Mouse (Mus musculus) testis, adult 2 months (tissue): Measurements from ENCODE around the gene Chst5. TPM values are rescaled to one million over a fixed set of nuclear protein-coding genes. Genes with fewer than 3 reads are reported as not detected.

Experiments used
- H3K27ac ChIP-seq: fragments of 200-500 bp; 2 replicates; pipeline ENCODE4 v1.5.1; 2012; ENCODE audit warnings: low read depth, low read length; ENCODE audit not compliant: control insufficient read depth, insufficient read depth
- H3K27me3 ChIP-seq: fragments of 200-500 bp; 2 replicates; pipeline ENCODE4 v1.6.1; 2012; ENCODE audit warnings: mild to moderate bottlenecking, low read length, moderate library complexity; ENCODE audit not compliant: control insufficient read depth, insufficient read depth
- H3K36me3 ChIP-seq: fragments of 200-500 bp; 2 replicates; pipeline ENCODE4 v1.6.1; 2012; ENCODE audit warnings: mild to moderate bottlenecking, low read length; ENCODE audit not compliant: control insufficient read depth, insufficient read depth
- H3K4me1 ChIP-seq: fragments of 200-500 bp; 2 replicates; pipeline ENCODE4 v1.6.1; 2012; ENCODE audit warnings: low read length; ENCODE audit not compliant: control insufficient read depth, insufficient read depth
- H3K4me3 ChIP-seq: fragments of 200-500 bp; 2 replicates; pipeline ENCODE4 v1.5.1; 2012; ENCODE audit warnings: low read depth, mild to moderate bottlenecking, low read length, moderate library complexity, mixed read lengths; ENCODE audit not compliant: control insufficient read depth
- CTCF ChIP-seq: fragments of 200-500 bp; IDR thresholded peaks from 2 replicates; pipeline ENCODE4 v1.5.1; 2012; ENCODE audit warnings: low read depth, mild to moderate bottlenecking, inconsistent platforms, low read length, moderate library complexity; ENCODE audit not compliant: control insufficient read depth, insufficient read depth, insufficient replicate concordance
- POLR2A ChIP-seq: fragments of 200-500 bp; IDR thresholded peaks from 2 replicates; pipeline ENCODE4 v1.6.1; 2012; ENCODE audit warnings: low read depth, mild to moderate bottlenecking, inconsistent platforms, low read length, moderate library complexity; ENCODE audit not compliant: control insufficient read depth
- polyA plus RNA-seq: library from polyadenylated mRNA; depleted of rRNA; stranded (reverse); fragments of >200 nt; gene quantifications from 2 replicates; pipeline ENCODE4 v1.2.3, GENCODE M21; 2012

Chst5 gene
- polyA plus RNA-seq, 1 experiment = 0.69 TPM

DNA sequence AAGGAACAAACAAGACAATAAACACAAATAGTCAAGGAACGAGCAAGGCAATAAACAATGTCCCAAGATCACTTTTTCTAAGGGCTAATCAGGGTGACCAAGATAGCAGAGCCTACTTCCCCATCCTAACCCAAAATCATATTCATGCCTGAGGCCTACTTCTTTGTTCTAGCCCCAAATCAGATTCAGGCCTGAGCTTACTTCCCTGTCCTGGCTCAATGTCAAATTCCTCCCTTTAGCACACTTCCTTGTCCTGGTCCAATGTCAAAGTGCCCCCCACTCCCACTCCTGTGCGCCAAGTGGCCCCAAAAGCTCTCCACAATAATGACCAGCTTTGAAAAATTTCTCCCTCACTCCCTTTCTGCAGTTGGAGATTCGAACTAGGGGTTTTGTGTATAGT, 26.9 kb upstream of the Chst5 start:
- Histone ChIP-seq H3K27me3 (no peaks in the 10 kb centered on the region), H3K4me1 (peaks cover 23% of the 10 kb centered on the region), H3K27ac (no peak overlapping the region), H3K4me3 (no peak overlapping the region), H3K36me3 (no peaks in the 10 kb centered on the region)
- TF ChIP-seq CTCF (no peak), POLR2A (no peak)

DNA sequence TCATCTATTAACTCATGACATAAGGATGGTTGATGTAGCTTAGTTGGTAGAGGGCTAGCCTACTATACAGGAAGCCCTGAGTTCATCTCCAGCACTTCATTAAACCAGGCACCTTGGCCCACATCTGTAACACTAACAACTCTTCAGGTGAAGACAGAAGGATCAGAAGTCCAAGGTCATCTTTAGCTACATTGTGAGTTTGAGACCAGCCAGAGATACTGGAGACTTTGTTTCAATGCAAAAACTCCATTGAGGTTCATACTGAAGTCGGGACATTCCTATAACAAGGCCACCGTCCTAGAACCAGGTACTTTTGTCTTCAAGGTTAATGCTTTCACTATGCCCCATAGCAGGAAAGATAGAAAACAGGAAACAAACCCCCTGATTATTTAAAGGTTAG, 24.0 kb upstream of the Chst5 start:
- no peak for TF ChIP-seq CTCF
- no peak for TF ChIP-seq POLR2A
- Histone ChIP-seq H3K27ac (no peak overlapping the region), H3K4me3 (no peak overlapping the region), H3K36me3 (no peaks in the 10 kb centered on the region; the same call in 1 of the 2 replicates), H3K4me1 (peaks cover 14% of the 10 kb centered on the region), H3K27me3 (no peaks in the 10 kb centered on the region)

DNA sequence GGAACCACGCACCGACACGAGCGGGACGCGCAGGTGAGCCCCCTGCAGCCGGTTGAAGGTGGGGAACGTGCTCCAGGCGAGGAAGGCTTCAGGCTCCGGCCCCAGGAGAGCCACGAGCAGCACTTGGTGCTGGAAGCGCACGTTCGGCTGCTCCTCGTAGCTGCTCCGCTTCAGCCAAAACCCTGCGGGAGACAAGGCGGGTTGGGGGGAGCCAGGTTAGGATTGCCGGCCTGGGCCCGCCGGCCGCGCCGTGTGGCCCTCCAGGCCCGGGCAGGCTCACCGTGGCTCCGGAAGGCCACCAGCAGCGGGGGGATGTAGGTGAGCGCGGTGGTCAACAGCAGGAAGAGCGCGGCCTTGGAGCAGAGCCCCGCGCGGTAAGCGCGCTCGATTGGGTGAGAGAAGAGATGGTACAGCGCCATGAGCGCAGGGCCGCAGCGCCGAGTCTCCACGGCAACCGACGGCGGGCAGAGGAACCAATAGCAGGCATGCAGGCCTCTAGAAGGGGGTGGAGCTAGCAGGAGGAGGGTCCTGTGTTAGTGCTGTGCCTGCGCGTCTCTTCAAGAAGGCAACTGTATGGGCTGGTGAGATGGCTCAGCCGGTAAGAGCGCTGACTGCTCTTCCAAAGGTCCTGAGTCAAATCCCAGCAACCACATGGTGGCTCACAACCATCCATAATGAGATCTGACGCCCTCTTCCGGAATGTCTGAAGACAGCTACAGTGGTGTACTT, 23.3 kb upstream of the Chst5 start, which contains the start of gene Tmem231:
Gene Tmem231, minus strand, starts transcription at position 534 of the 729 bp plus-strand sequence.
- Histone ChIP-seq H3K4me1 (peaks cover 14% of the 10 kb centered on the region), H3K36me3 (no peaks in the 10 kb centered on the region; the same call in 1 of the 2 replicates), H3K27me3 (no peaks in the 10 kb centered on the region), H3K4me3 (peak within 1 kb of the TSS; percentile 95), H3K27ac (peak within 1 kb of the TSS; percentile 79)
- TF ChIP-seq POLR2A (peak; percentile 90), CTCF (no peak)

DNA sequence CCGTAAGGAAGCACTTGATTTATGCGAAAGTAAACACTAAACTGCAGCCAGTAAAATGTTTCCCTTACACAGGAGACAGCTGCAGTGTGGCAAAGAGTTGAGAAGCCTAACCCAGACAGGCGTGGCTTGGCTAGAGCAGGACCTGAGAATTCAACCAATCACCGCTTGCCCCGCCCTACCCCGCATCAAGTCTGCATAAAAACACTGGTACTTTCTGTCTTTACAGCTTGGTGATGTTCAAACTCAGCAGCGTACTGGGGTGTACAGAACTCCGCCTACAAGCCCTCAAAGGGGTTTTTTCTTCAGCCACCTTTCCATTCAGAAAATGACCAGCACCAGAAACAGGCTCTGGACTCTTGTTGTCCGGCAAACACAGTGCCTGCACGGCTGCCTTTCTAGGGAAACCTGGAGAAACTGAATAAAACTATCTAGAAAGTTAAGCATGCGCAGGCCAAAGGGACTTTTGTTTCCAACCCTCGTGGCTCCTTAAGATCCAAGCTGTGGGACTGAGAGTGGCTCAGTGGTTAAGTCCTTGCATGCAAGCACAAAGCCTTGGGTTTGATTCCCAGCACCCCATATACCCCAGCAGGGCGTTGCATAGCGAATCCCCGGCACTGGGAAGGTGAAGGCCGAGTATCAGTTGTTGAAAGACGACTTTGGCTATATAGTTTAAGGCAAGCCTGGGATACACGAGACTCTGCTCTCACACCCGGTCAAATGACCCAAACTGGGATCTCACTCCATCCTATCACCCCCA, 22.5 kb upstream of the Chst5 start:
- Histone ChIP-seq H3K36me3 (no peaks in the 10 kb centered on the region; the same call in 1 of the 2 replicates), H3K27ac (peak overlapping the region; percentile 79), H3K4me3 (peak overlapping the region; percentile 95), H3K27me3 (no peaks in the 10 kb centered on the region), H3K4me1 (peaks cover 14% of the 10 kb centered on the region)
- TF ChIP-seq CTCF (no peak), POLR2A (no peak)

DNA sequence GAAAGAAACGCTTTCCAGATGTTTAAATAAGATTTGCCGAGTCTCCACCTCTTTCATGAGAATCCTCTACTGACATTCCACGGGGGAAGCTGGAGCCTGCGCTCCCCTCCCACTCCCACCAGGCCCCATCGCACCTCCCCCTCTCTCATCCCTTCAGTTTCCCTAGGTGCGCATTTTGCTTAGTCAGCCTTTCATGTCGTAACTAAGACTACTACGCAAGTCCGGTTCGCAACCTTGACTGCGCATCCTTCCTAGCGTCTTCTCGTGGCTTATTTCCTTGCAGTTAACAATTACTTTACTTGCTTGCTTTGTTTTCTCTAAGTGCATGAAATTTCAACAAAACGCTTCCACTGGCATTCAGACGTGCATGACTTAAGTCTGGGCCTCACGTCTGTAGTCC, 21.5 kb upstream of the Chst5 start:
- H3K27ac ChIP-seq = no peak overlapping the region
- TF ChIP-seq POLR2A (no peak), CTCF (no peak)
- H3K27me3 ChIP-seq = no peaks in the 10 kb centered on the region
- H3K4me3 ChIP-seq = no peak overlapping the region
- H3K36me3 ChIP-seq = no peaks in the 10 kb centered on the region; the same call in 1 of the 2 replicates
- H3K4me1 ChIP-seq = peaks cover 14% of the 10 kb centered on the region

DNA sequence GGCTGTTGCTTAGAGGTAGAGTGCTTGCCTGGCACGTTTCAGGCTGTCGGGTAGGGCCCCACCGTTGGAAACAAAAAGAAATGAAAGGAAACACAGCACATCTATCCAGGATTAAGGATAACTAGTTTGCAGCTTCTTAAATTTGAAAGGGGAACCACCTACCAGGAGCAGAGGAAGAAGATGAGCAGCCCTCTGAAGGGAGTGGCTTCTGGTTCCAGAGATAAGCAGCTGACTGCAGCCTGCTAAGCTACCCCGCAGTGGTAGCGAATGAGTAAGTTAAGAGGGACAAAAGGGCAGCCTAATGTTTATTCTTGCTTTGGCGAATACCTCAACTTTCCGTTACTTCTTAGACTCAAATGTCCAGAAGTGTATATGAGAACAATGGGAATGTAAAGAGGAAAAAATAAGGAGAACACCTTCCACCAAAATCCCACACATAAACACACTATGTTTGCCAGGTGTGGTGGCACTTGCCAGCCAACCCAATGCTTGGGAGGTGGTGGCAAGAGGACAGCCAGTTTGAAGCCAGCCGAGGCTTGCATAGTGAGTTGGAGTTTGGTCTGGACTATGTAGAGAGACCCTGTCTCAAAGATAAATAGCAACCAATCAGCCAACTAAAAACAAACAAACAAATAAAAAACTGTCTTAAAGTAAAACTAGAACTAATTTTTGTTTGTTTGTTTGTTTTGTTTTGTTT, 19.5 kb upstream of the Chst5 start:
- Histone ChIP-seq H3K4me1 (peaks cover 14% of the 10 kb centered on the region), H3K27me3 (no peaks in the 10 kb centered on the region), H3K27ac (no peak overlapping the region), H3K4me3 (no peak overlapping the region), H3K36me3 (no peaks in the 10 kb centered on the region; the same call in 1 of the 2 replicates)
- TF ChIP-seq POLR2A (no peak), CTCF (no peak)

DNA sequence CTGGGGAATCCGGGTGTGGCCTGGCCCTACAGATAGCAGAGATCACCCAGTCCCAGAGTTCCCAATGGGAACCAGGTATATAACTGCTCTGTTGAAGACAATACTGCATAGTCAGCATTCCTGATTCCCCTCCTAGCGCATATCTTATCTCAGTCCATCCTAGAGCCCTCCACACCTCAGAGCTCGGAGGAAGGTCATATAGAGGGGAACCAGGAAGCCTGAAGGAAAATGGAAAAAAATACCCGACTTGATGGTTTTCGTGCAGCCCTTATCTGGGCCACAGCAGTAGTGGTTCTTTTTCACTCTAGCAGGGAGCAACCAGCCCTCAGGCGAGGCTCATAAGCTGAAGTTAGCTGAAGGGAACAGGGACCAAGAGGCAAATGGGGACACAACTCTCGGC, 14.7 kb upstream of the Chst5 start:
- no peaks in the 10 kb centered on the region; the same call in 1 of the 2 replicates for H3K36me3 ChIP-seq
- H3K4me1 ChIP-seq = peaks cover 3% of the 10 kb centered on the region
- H3K27me3 ChIP-seq = no peaks in the 10 kb centered on the region
- no peak overlapping the region for H3K27ac ChIP-seq
- no peak overlapping the region for H3K4me3 ChIP-seq
- TF ChIP-seq CTCF = no peak
- no peak for TF ChIP-seq POLR2A
